Mouse (Mus musculus) bone marrow, adult 2 months (tissue): ENCODE measurements around the gene Epha3.

Experiments used
- CTCF ChIP-seq: fragments of 200-500 bp; IDR thresholded peaks from 2 replicates; pipeline ENCODE4 v1.5.1; 2011; ENCODE audit warnings: low read length, control low read depth; ENCODE audit not compliant: control insufficient read depth, insufficient read depth
- POLR2A ChIP-seq: fragments of 200-500 bp; IDR thresholded peaks from 2 replicates; pipeline ENCODE4 v1.6.1; 2011; ENCODE audit warnings: low read depth, mild to moderate bottlenecking, control low read depth, low read length, borderline replicate concordance; ENCODE audit not compliant: control insufficient read depth

DNA sequence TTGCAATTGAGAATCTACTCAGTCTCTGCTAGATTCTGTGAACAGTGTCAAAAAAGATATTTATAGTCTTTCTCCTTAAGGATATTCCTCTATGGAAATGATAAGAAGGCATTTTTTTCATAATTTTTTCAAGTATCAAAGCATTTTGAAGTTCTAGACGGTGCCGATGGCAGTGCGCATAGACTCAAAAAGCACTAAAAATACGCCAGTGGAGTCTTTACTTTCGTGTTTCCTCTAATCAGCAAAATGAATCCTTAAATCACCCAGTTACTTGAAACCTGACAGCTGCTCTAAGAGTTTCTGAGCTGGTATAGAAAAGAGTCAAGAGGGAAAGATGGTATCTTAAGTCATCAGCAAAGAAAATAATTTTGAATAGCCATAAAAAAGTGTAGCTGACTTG lies 96.4 kb downstream of the Epha3 start:
- no peak for TF ChIP-seq CTCF
- no peak for TF ChIP-seq POLR2A
